Mouse (Mus musculus): ENCODE measurements around the gene Pdpn.
A peak's percentile ranks its signal among the peaks of the same experiment; 100 is the strongest.

Gene Pdpn

GRCm38 (mm10) chr4:143298431-143299315 lies 691 bp downstream of the Pdpn start:
- no peak for DNase-seq (ENCODE audit: low read depth, low spot score)

- no peak for DNase-seq (ENCODE audit: low read depth, low spot score)
These were observed 2.3 kb downstream of the Pdpn start for GRCm38 (mm10) chr4:143297016-143297556.

GRCm38 (mm10) chr4:143296153-143296552 lies 3.2 kb downstream of the Pdpn start:
- no peak for DNase-seq (ENCODE audit: low read depth, low spot score)

GRCm38 (mm10) chr4:143294324-143294723 lies 5.0 kb downstream of the Pdpn start:
- DNase-seq (ENCODE audit: low read depth, low spot score): peak; percentile 54

GRCm38 (mm10) chr4:143288880-143289279 lies 10.5 kb downstream of the Pdpn start:
- DNase-seq (ENCODE audit: low read depth, low spot score): peak; percentile 55

GRCm38 (mm10) chr4:143288473-143288872 lies 10.9 kb downstream of the Pdpn start:
- DNase-seq (ENCODE audit: low read depth, low spot score): no peak

- no peak for DNase-seq (ENCODE audit: low read depth, low spot score)
These were observed 12.3 kb downstream of the Pdpn start for GRCm38 (mm10) chr4:143287065-143287464.

GRCm38 (mm10) chr4:143280166-143280565 lies 19.2 kb downstream of the Pdpn start:
- DNase-seq (ENCODE audit: low read depth, low spot score): peak; percentile 18

GRCm38 (mm10) chr4:143279661-143280060 lies 19.7 kb downstream of the Pdpn start:
- peak; percentile 60 for DNase-seq (ENCODE audit: low read depth, low spot score)

- no peak for DNase-seq (ENCODE audit: low read depth, low spot score)
These were observed 20.3 kb downstream of the Pdpn start for GRCm38 (mm10) chr4:143279016-143279415.

GRCm38 (mm10) chr4:143278429-143278871 lies 20.9 kb downstream of the Pdpn start:
- DNase-seq (ENCODE audit: low read depth, low spot score): peak; percentile 84

GRCm38 (mm10) chr4:143277319-143277718 lies 22.0 kb downstream of the Pdpn start:
- DNase-seq (ENCODE audit: low read depth, low spot score): no peak

GRCm38 (mm10) chr4:143271571-143271970 lies 27.8 kb downstream of the Pdpn start:
- no peak for DNase-seq (ENCODE audit: low read depth, low spot score)

- DNase-seq (ENCODE audit: low read depth, low spot score): no peak
These were observed 28.5 kb downstream of the Pdpn start for GRCm38 (mm10) chr4:143270903-143271302.

- DNase-seq (ENCODE audit: low read depth, low spot score): no peak
These were observed 36.7 kb downstream of the Pdpn start for GRCm38 (mm10) chr4:143262696-143263095.

GRCm38 (mm10) chr4:143259718-143260349 lies 39.5 kb downstream of the Pdpn start:
- no peak for DNase-seq (ENCODE audit: low read depth, low spot score)

GRCm38 (mm10) chr4:143258517-143258916 lies 40.8 kb downstream of the Pdpn start:
- DNase-seq (ENCODE audit: low read depth, low spot score): peak; percentile 32

- DNase-seq (ENCODE audit: low read depth, low spot score): no peak
These were observed 41.4 kb downstream of the Pdpn start for GRCm38 (mm10) chr4:143257971-143258370.

GRCm38 (mm10) chr4:143255541-143255940 lies 43.8 kb downstream of the Pdpn start:
- no peak for DNase-seq (ENCODE audit: low read depth, low spot score)

GRCm38 (mm10) chr4:143253356-143253755 lies 46.0 kb downstream of the Pdpn start:
- DNase-seq (ENCODE audit: low read depth, low spot score): no peak

GRCm38 (mm10) chr4:143248050-143248449 lies 51.3 kb downstream of the Pdpn start:
- DNase-seq (ENCODE audit: low read depth, low spot score): no peak

GRCm38 (mm10) chr4:143241294-143241693 lies 58.1 kb downstream of the Pdpn start:
- DNase-seq (ENCODE audit: low read depth, low spot score): no peak

Data from skeletal muscle tissue, adult 2 months (tissue).